Comparison of ENCODE assay signal across 8 mouse cellular contexts in genomic region chr17:13007730-13008425, GRCm38 (mm10). TPM values are rescaled to one million over a fixed set of nuclear protein-coding genes. Genes with fewer than 3 reads are reported as not detected.
DNase-seq lines count a peak whose midpoint lies in the region; ATAC-seq and TF ChIP-seq lines count a peak whose summit lies in the region.

No protein-coding gene starts in this region.

- H3K9me3 ChIP-seq in E14TG2a.4 (ENCODE audit: low read length), result no peaks in the 10 kb centered on the region
- H3K9me3 ChIP-seq in forebrain, embryonic 12.5 days, result no peaks in the 10 kb centered on the region
- no peaks in the 10 kb centered on the region for H3K9me3 ChIP-seq in liver, postnatal 0 days (ENCODE audit: low read length)
- no peaks in the 10 kb centered on the region for H3K9me3 ChIP-seq in neural tube, embryonic 14.5 days (ENCODE audit: control insufficient read depth, low read length)

- H3K36me3 ChIP-seq in E14TG2a.4 (ENCODE audit: insufficient read depth, low read length), result peaks cover 32% of the 10 kb centered on the region
- peaks cover 12% of the 10 kb centered on the region for H3K36me3 ChIP-seq in forebrain, embryonic 12.5 days (replicated peaks)
- peaks cover 13% of the 10 kb centered on the region for H3K36me3 ChIP-seq in liver, postnatal 0 days (replicated peaks; ENCODE audit: insufficient read depth, low read length)
- 0 out of 2 replicates have a peak, but pooled peaks cover 5% of the 10 kb centered on the region for H3K36me3 ChIP-seq in neural tube, embryonic 14.5 days (ENCODE audit: control insufficient read depth, insufficient read depth, low read length)

- ATAC-seq in forebrain, embryonic 12.5 days (ENCODE audit: low FRiP score), result peak; percentile 99
- ATAC-seq in liver, postnatal 0 days, result peak; percentile 98
- ATAC-seq in neural tube, embryonic 14.5 days (ENCODE audit: low read depth), result peak; percentile 97

- peak overlapping the region; percentile 98 for H3K4me3 ChIP-seq in E14TG2a.4 (replicated peaks; ENCODE audit: low read length)
- peak overlapping the region; percentile 86 for H3K4me3 ChIP-seq in forebrain, embryonic 12.5 days (replicated peaks)
- peak overlapping the region; percentile 72 for H3K4me3 ChIP-seq in liver, postnatal 0 days (ENCODE audit: low read depth, low read length)
- H3K4me3 ChIP-seq in neural tube, embryonic 14.5 days (ENCODE audit: low read depth, low read length), result peak overlapping the region; percentile 79

- intact Hi-C loops in heart, postnatal 10 days (cut with DNase I), result loop anchor here (1.0 kb wide), 2 partner anchors 16 to 92 kb away; partner anchors contain the start of gene Mrpl18

- 1% methylated on average over 53 of the region's 76 CpGs for WGBS in forebrain, embryonic 12.5 days
- WGBS in large intestine, adult 2 months, result under 1% methylated on average over 76 of the region's 76 CpGs
- under 1% methylated on average over 65 of the region's 76 CpGs for WGBS in liver, postnatal 0 days (ENCODE audit: insufficient replicate concordance)
- WGBS in neural tube, embryonic 14.5 days, result 1% methylated on average over 69 of the region's 76 CpGs

- H3K4me1 ChIP-seq in E14TG2a.4 (replicated peaks; ENCODE audit: low read depth, low read length), result peaks cover 68% of the 10 kb centered on the region
- peaks cover 9% of the 10 kb centered on the region for H3K4me1 ChIP-seq in forebrain, embryonic 12.5 days
- H3K4me1 ChIP-seq in liver, postnatal 0 days (ENCODE audit: insufficient read depth), result peaks cover 20% of the 10 kb centered on the region
- H3K4me1 ChIP-seq in neural tube, embryonic 14.5 days (ENCODE audit: control insufficient read depth, insufficient read depth, low read length), result peaks cover 8% of the 10 kb centered on the region; the same call in 1 of the 2 replicates

- H3K9ac ChIP-seq in forebrain, embryonic 12.5 days, result peak overlapping the region; percentile 77
- H3K9ac ChIP-seq in liver, postnatal 0 days (replicated peaks), result peak overlapping the region; percentile 76
- H3K9ac ChIP-seq in neural tube, embryonic 14.5 days (replicated peaks; ENCODE audit: low read depth, low read length), result peak overlapping the region; percentile 76

- peak overlapping the region; percentile 89 for H3K27ac ChIP-seq in forebrain, embryonic 12.5 days
- peak overlapping the region; percentile 93 for H3K27ac ChIP-seq in liver, postnatal 0 days (ENCODE audit: low read depth)
- peak overlapping the region; percentile 87 for H3K27ac ChIP-seq in neural tube, embryonic 14.5 days (ENCODE audit: low read depth, low read length)

- DNase-seq in c-Kit-positive CD71-positive TER-119-positive erythroid progenitor cells, embryonic 14.5 days (ENCODE audit: low spot score), result peak; percentile 93
- peak; percentile 99 to 100 for DNase-seq in heart, postnatal 10 days
- DNase-seq in large intestine, adult 2 months (ENCODE audit: low read depth, low spot score), result peak; percentile 89
- DNase-seq in liver, postnatal 0 days, result peak; percentile 99
- DNase-seq in testis, postnatal 10 days (ENCODE audit: low spot score), result peak; percentile 100

- no peaks in the 10 kb centered on the region for H3K27me3 ChIP-seq in E14TG2a.4 (ENCODE audit: insufficient read depth, low read length)
- no peaks in the 10 kb centered on the region for H3K27me3 ChIP-seq in forebrain, embryonic 12.5 days
- no peaks in the 10 kb centered on the region for H3K27me3 ChIP-seq in liver, postnatal 0 days (ENCODE audit: insufficient read depth, low read length)
- no peaks in the 10 kb centered on the region for H3K27me3 ChIP-seq in neural tube, embryonic 14.5 days (ENCODE audit: control insufficient read depth, insufficient read depth, low read length)

- H3K4me2 ChIP-seq in forebrain, embryonic 12.5 days, result peak overlapping the region; percentile 81
- peak overlapping the region; percentile 75 for H3K4me2 ChIP-seq in liver, postnatal 0 days (ENCODE audit: low read depth, low read length)
- H3K4me2 ChIP-seq in neural tube, embryonic 14.5 days (ENCODE audit: low read depth, low read length), result peak overlapping the region; percentile 88

- no peak for TF ChIP-seq EP300 in liver, postnatal 0 days (IDR thresholded peaks at IDR 0.05; ENCODE audit: low read depth)

- no peak for TF ChIP-seq CTCF in E14TG2a.4 (conservative IDR thresholded peaks at IDR 0.05; ENCODE audit: low read length)
- TF ChIP-seq CTCF in liver, postnatal 0 days (IDR thresholded peaks at IDR 0.05; ENCODE audit: low read depth), result no peak

RNA-seq across cellular contexts. Expression of gene Sod2, which starts 1.2 kb away (rescaled TPM):
- polyA plus RNA-seq in forebrain, embryonic 12.5 days (2016; fragmentation: Nextera tagmentation; extraction: Ambion mirVana), result 105 and 109 TPM in 2 replicates
- 100 to 1,000 TPM; 815 to 853 TPM for total RNA-seq in heart, postnatal 10 days (2021)
- 156 and 214 TPM in 2 replicates for polyA plus RNA-seq in large intestine, adult 2 months (2012; rRNA removed)
- polyA plus RNA-seq in liver, postnatal 0 days (2015; fragmentation: Nextera tagmentation; extraction: Ambion mirVana), result 200 and 212 TPM in 2 replicates
- 167 and 173 TPM in 2 replicates for polyA plus RNA-seq in neural tube, embryonic 14.5 days (2014; fragmentation: Nextera tagmentation; extraction: Ambion mirVana)

RNA-seq across cellular contexts. Expression of gene Wtap, which starts 13.9 kb away (rescaled TPM):
- 87.7 and 111 TPM in 2 replicates for polyA plus RNA-seq in forebrain, embryonic 12.5 days (2016; fragmentation: Nextera tagmentation; extraction: Ambion mirVana)
- 10 to 100 TPM; 50.2 to 51.6 TPM for total RNA-seq in heart, postnatal 10 days (2021)
- polyA plus RNA-seq in large intestine, adult 2 months (2012; rRNA removed), result 18.0 and 20.8 TPM in 2 replicates
- 49.2 and 54.6 TPM in 2 replicates for polyA plus RNA-seq in liver, postnatal 0 days (2015; fragmentation: Nextera tagmentation; extraction: Ambion mirVana)
- polyA plus RNA-seq in neural tube, embryonic 14.5 days (2014; fragmentation: Nextera tagmentation; extraction: Ambion mirVana), result 119 and 126 TPM in 2 replicates

RNA-seq across cellular contexts. Expression of gene Gpr31b, which starts 44.2 kb away (rescaled TPM):
- polyA plus RNA-seq in forebrain, embryonic 12.5 days (2016; fragmentation: Nextera tagmentation; extraction: Ambion mirVana), result not detected in 2 replicates
- not detected for total RNA-seq in heart, postnatal 10 days (2021)
- polyA plus RNA-seq in large intestine, adult 2 months (2012; rRNA removed), result 0.73 and 2.2 TPM in 2 replicates
- not detected in 2 replicates for polyA plus RNA-seq in liver, postnatal 0 days (2015; fragmentation: Nextera tagmentation; extraction: Ambion mirVana)
- polyA plus RNA-seq in neural tube, embryonic 14.5 days (2014; fragmentation: Nextera tagmentation; extraction: Ambion mirVana), result not detected in 2 replicates

RNA-seq across cellular contexts. Expression of gene Acat2, which starts 47.3 kb away (rescaled TPM):
- 370 and 386 TPM in 2 replicates for polyA plus RNA-seq in forebrain, embryonic 12.5 days (2016; fragmentation: Nextera tagmentation; extraction: Ambion mirVana)
- 10 to 100 TPM; 13.2 to 17.0 TPM for total RNA-seq in heart, postnatal 10 days (2021)
- 17.0 and 20.3 TPM in 2 replicates for polyA plus RNA-seq in large intestine, adult 2 months (2012; rRNA removed)
- polyA plus RNA-seq in liver, postnatal 0 days (2015; fragmentation: Nextera tagmentation; extraction: Ambion mirVana), result 36.4 and 39.1 TPM in 2 replicates
- polyA plus RNA-seq in neural tube, embryonic 14.5 days (2014; fragmentation: Nextera tagmentation; extraction: Ambion mirVana), result 188 and 294 TPM in 2 replicates

RNA-seq across cellular contexts. Expression of gene Tcp10b, which starts 53.0 kb away (rescaled TPM):
- 0.15 and 0.41 TPM in 2 replicates for polyA plus RNA-seq in forebrain, embryonic 12.5 days (2016; fragmentation: Nextera tagmentation; extraction: Ambion mirVana)
- total RNA-seq in heart, postnatal 10 days (2021), result under 1 TPM; 0.17 to 0.36 TPM
- not detected in 2 replicates for polyA plus RNA-seq in large intestine, adult 2 months (2012; rRNA removed)
- not detected in 2 replicates for polyA plus RNA-seq in liver, postnatal 0 days (2015; fragmentation: Nextera tagmentation; extraction: Ambion mirVana)
- 0.17 and 0.42 TPM in 2 replicates for polyA plus RNA-seq in neural tube, embryonic 14.5 days (2014; fragmentation: Nextera tagmentation; extraction: Ambion mirVana)

Comparison
In these comparisons a context has a peak if more than half of its experiments do, and no peak if none do; other contexts are left out.
1. Peak in every context shown above with its lines: DNase-seq, ATAC-seq, H3K4me3 ChIP-seq and H3K27ac ChIP-seq.